Mouse (Mus musculus): Measurements from ENCODE around the gene Slc34a3. TPM values are rescaled to one million over a fixed set of nuclear protein-coding genes. Genes with fewer than 3 reads are reported as not detected.

Slc34a3 gene
- not detected in 2 replicates for polyA plus RNA-seq (2015; fragmentation: Nextera tagmentation; extraction: Ambion mirVana)

DNA sequence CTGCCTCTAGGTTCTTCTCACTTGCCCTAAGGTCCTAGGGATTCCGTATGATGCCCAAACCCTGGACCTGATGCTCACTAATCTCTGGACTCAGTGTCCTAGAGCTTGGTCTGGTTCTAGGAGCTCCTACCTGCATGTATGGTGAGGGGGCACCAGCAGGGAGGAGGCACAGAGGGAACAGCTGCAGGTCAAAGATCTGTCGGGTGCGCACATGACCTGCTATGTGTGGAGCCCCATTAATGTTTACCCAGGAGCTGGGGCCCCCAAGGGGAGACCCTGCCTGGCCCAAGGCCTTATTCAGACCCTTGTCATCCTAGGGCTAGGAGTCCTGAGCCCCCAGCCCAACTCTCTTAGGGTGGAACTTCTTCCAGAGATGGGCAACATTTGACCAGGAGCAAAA lies at the start of gene Slc34a3:
Slc34a3 (minus strand) TSS at position 315 of the 400 bp plus-strand sequence.
- H3K27me3 ChIP-seq, result peaks cover 27% of the 10 kb centered on the region
- no peak for ATAC-seq
- no peak within 1 kb of the TSS for H3K27ac ChIP-seq
- no peak within 1 kb of the TSS; the same call in 1 of the 2 replicates for H3K9ac ChIP-seq (replicated peaks)
- H3K9me3 ChIP-seq, result no peaks in the 10 kb centered on the region
- H3K4me2 ChIP-seq (replicated peaks), result no peak within 1 kb of the TSS
- H3K36me3 ChIP-seq, result no peaks in the 10 kb centered on the region
- WGBS, result 86% methylated on average over 3 of the region's 3 CpGs
- no peak within 1 kb of the TSS for H3K4me3 ChIP-seq (replicated peaks)
- H3K4me1 ChIP-seq (replicated peaks), result peaks cover under 1% of the 10 kb centered on the region; the same call in 1 of the 2 replicates

DNA sequence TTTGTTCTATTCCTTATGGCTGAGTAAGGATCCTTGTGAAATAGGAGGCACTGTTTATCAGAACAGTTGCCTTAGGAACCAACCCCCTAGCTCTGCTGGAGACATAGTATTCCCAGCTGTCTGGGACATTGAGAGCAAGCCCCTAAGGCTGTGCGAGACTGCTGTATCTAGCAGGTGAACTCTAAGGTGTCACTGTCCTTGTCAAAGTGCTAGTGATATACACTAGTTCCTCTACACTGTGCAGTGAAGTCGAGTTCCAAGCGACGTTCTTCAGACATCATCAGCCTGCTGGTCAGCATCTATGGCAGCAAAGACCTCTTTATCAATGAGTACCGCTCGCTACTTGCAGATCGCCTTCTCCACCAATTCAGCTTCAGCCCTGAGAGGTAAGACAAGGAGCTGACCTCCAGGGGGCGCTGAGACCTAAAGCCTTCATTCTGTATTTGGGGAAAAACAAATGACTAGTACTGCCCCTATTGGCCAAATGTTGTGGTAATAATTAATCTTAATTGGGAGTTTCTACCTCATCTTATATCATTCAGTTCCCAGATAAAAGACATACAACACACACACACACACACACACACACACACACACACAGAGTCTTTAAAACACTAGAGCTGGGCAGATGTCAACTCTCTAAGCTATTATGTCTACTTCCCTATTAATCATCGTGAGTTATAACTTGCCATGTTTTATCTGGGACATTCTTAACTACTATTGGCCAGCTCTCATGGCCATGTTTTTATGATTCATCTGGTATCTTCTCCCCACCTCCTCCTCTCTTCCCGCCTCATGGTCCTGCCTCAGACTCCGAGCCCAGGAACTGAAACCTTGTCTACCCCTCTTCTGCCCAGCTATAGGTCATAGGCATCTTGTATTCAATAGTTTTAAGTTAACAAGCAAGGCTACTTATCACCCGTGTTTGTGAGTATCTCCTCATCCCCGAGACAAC lies 45.0 kb upstream of the Slc34a3 start:
- peak; percentile 66; the same call in 1 of the 2 replicates for ATAC-seq
- 60% methylated on average over 13 of the region's 13 CpGs for WGBS
- peaks cover 95% of the 10 kb centered on the region for H3K36me3 ChIP-seq

DNA sequence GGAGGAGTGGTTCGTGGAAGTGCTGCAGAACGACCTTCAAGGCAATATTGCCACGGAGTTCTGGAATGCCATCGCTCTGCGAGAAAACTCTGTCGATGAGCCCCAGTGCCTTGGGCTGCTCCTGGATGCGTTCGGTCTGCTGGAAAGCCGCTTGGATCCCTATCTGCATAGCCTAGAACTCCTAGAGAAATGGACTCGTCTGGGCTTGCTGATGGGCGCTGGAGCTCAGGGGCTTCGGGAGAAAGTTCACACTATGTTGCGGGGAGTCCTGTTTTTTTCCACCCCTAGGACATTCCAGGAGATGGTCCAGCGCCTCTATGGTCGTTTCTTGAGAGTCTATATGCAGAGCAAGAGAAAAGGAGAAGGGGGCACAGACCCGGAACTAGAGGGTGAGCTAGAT lies 38.8 kb upstream of the Slc34a3 start:
- Histone ChIP-seq H3K27me3 (no peaks in the 10 kb centered on the region), H3K4me2 (replicated peaks) (peak overlapping the region; percentile 99), H3K4me3 (replicated peaks) (peak overlapping the region; percentile 98), H3K27ac (0 out of 2 replicates have a peak overlapping the region, but pooled peaks have one; percentile 56), H3K9me3 (no peaks in the 10 kb centered on the region), H3K36me3 (peaks cover 77% of the 10 kb centered on the region), H3K4me1 (replicated peaks) (peaks cover 44% of the 10 kb centered on the region), H3K9ac (replicated peaks) (peak overlapping the region; percentile 89)
- 0 out of 2 replicates have a peak, but pooled peaks have one; percentile 1 for ATAC-seq
- WGBS, result 39% methylated on average over 16 of the region's 16 CpGs

More for the DNA sequence above, 45.0 kb upstream of the Slc34a3 start:
- Histone ChIP-seq H3K4me1 (replicated peaks) (peaks cover 11% of the 10 kb centered on the region), H3K4me2 (replicated peaks) (no peak overlapping the region), H3K27me3 (no peaks in the 10 kb centered on the region), H3K9me3 (no peaks in the 10 kb centered on the region), H3K4me3 (replicated peaks) (no peak overlapping the region), H3K27ac (no peak overlapping the region), H3K9ac (replicated peaks) (no peak overlapping the region)

DNA sequence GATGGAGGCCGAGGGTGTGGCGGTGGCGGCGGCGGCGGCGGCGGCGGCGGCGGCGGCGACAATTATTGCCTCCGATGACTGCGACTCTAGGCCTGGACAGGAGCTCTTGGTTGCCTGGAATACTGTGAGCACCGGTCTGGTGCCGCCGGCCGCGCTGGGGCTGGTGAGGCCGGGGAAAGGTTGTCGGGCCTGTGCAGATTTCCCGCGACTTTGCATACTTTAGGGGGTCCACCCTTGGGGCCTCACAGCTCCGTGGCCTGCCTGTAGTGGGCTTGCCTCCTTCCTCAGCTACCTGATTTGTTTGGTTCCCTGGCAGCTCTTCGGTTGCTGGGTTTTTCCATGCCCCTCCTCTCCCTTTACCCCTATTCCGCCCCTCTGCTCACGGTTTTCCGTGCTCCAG lies 38.4 kb upstream of the Slc34a3 start:
- peak overlapping the region; percentile 98 for H3K4me3 ChIP-seq (replicated peaks)
- under 1% methylated on average over 29 of the region's 29 CpGs for WGBS
- peak overlapping the region; percentile 56; the same call in 1 of the 2 replicates for H3K27ac ChIP-seq
- no peaks in the 10 kb centered on the region for H3K9me3 ChIP-seq
- ATAC-seq, result peak; percentile 80
- peaks cover 74% of the 10 kb centered on the region for H3K36me3 ChIP-seq
- peak overlapping the region; percentile 89 for H3K9ac ChIP-seq (replicated peaks)
- H3K4me1 ChIP-seq (replicated peaks), result peaks cover 49% of the 10 kb centered on the region
- peak overlapping the region; percentile 99 for H3K4me2 ChIP-seq (replicated peaks)
- no peaks in the 10 kb centered on the region for H3K27me3 ChIP-seq

DNA sequence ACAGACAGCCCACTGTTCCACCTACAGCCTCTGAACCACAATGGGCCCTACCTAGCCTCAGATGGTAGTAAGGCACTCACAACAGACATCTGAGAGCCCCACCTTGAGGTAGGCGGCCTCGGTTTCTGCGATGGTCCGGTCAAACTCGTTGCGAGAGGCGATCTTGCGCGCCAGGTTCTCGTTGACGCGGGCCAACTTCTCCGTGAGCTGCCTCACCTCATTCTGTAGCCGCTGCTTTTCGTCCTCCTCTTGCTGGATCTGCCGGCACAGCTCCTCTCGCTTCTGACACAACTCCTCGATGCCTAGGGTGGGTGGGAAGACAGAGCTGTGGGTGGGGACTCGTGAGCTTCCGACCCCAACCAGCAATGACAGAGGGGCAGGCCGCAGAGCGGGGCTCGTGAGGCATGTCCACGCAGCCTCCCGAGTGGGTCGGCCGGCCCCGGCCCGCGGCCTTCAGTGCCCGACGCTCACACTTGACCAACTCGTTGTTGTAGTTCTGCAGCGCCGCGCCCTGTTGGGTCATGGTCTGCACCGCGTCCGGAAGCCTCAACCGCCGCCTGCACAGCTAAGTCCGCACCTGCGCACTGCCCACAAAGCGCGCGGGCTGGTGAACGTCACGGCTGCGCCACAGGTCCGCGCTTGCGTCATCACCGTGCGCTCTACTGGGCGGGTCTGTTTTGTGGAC lies 37.8 kb upstream of the Slc34a3 start, which contains the start of the genes Ssna1 and Anapc2:
Ssna1 (minus strand) TSS at position 612 of the 685 bp plus-strand sequence.
Anapc2 (plus strand) TSS at position 652 of the 685 bp plus-strand sequence.
- peaks cover 54% of the 10 kb centered on the region for H3K4me1 ChIP-seq (replicated peaks)
- H3K36me3 ChIP-seq, result peaks cover 69% of the 10 kb centered on the region
- H3K4me2 ChIP-seq (replicated peaks), result peak within 1 kb of the TSS; percentile 99
- no peaks in the 10 kb centered on the region for H3K27me3 ChIP-seq
- peak within 1 kb of the TSS; percentile 77 for H3K27ac ChIP-seq
- WGBS, result under 1% methylated on average over 55 of the region's 55 CpGs
- ATAC-seq, result peak; percentile 96
- H3K4me3 ChIP-seq (replicated peaks), result peak within 1 kb of the TSS; percentile 98
- H3K9ac ChIP-seq (replicated peaks), result peak within 1 kb of the TSS; percentile 90
- no peaks in the 10 kb centered on the region for H3K9me3 ChIP-seq

DNA sequence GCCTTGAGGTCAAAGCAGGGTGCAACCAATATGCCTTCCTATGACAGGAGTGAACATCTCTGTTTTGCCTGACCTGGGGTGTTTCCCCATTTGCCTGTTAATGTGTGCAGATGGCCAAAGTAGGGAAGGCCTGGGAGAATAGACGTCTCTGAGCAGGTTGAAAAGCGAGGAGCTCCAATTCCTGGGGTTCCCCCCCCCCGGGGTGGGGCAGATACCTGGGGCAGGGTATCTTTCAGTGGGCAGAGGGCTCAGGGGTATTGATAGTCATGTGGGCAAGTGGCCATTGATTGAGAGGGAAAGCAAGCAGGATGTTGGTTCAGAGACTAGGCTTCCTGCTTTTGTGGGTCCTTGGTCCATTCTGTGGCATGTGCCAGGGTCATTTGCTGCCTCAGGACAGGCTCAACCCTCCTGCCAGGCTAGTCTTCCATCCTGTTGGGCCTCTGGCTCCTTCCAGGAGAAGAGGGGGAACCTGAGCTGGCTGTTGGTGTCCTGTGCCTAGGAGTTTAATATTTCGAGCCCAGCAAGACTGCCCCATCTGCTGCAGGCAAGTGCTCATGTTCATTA lies 33.7 kb upstream of the Slc34a3 start:
- H3K36me3 ChIP-seq, result peaks cover 33% of the 10 kb centered on the region
- no peak for ATAC-seq
- H3K27me3 ChIP-seq, result peaks cover 16% of the 10 kb centered on the region
- no peak overlapping the region for H3K27ac ChIP-seq
- H3K4me1 ChIP-seq (replicated peaks), result peaks cover 70% of the 10 kb centered on the region
- 63% methylated on average over 4 of the region's 4 CpGs for WGBS
- H3K4me3 ChIP-seq (replicated peaks), result no peak overlapping the region
- H3K9me3 ChIP-seq, result no peaks in the 10 kb centered on the region
- 0 out of 2 replicates have a peak overlapping the region, but pooled peaks have one; percentile 23 for H3K9ac ChIP-seq (replicated peaks)
- peak overlapping the region; percentile 100; the same call in 1 of the 2 replicates for H3K4me2 ChIP-seq (replicated peaks)

DNA sequence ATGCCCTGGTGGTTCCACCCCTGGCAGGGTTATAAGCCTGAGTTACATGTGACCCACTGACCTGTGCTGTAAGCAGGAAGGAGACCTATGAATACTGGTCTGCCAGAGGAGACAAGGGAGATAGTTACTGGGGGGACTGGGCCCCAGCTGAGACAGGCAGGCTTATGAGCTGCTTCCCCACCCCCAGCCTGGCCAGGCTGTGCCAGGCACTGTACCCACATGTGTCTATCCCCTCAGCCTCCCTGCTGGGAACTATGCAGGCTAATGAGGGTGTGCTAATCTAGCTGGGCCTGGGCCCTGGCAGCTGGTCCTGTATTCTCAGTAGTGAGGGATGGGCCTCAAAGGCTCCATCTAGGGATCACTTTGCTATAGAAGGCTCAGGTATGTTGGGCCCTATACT lies 33.1 kb upstream of the Slc34a3 start:
- Histone ChIP-seq H3K9me3 (no peaks in the 10 kb centered on the region), H3K36me3 (peaks cover 33% of the 10 kb centered on the region), H3K27ac (peak overlapping the region; percentile 26; the same call in 1 of the 2 replicates), H3K9ac (replicated peaks) (peak overlapping the region; percentile 23; the same call in 1 of the 2 replicates), H3K4me2 (replicated peaks) (peak overlapping the region; percentile 100), H3K4me1 (replicated peaks) (peaks cover 69% of the 10 kb centered on the region), H3K4me3 (replicated peaks) (no peak overlapping the region), H3K27me3 (peaks cover 16% of the 10 kb centered on the region)
- ATAC-seq, result no peak

DNA sequence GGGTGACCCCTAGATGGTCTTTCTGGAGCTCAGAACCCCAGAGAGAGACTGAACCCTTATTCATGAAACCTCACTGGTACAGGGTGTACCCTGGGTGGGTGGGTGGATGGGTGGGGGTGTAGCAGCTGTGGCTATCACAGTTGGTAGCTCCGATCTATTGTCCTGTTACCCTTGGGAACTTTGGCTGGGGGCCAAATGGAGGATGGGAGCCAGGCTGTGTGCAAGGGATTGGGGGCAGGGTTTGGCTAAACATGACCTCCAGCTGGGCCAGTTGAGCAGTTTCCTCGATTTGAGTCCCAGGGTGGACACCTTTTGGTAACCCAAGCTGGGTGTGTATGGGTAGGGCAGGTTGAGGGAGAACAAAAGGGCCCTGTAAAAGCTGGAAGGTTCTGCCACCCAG lies 32.6 kb upstream of the Slc34a3 start:
- H3K9ac ChIP-seq (replicated peaks), result peak overlapping the region; percentile 23; the same call in 1 of the 2 replicates
- no peak for ATAC-seq
- H3K4me3 ChIP-seq (replicated peaks), result no peak overlapping the region
- H3K4me1 ChIP-seq (replicated peaks), result peaks cover 72% of the 10 kb centered on the region
- peaks cover 16% of the 10 kb centered on the region for H3K27me3 ChIP-seq
- H3K9me3 ChIP-seq, result no peaks in the 10 kb centered on the region
- 46% methylated on average over 2 of the region's 2 CpGs for WGBS
- peak overlapping the region; percentile 100 for H3K4me2 ChIP-seq (replicated peaks)
- H3K36me3 ChIP-seq, result peaks cover 33% of the 10 kb centered on the region
- H3K27ac ChIP-seq, result peak overlapping the region; percentile 26; the same call in 1 of the 2 replicates

DNA sequence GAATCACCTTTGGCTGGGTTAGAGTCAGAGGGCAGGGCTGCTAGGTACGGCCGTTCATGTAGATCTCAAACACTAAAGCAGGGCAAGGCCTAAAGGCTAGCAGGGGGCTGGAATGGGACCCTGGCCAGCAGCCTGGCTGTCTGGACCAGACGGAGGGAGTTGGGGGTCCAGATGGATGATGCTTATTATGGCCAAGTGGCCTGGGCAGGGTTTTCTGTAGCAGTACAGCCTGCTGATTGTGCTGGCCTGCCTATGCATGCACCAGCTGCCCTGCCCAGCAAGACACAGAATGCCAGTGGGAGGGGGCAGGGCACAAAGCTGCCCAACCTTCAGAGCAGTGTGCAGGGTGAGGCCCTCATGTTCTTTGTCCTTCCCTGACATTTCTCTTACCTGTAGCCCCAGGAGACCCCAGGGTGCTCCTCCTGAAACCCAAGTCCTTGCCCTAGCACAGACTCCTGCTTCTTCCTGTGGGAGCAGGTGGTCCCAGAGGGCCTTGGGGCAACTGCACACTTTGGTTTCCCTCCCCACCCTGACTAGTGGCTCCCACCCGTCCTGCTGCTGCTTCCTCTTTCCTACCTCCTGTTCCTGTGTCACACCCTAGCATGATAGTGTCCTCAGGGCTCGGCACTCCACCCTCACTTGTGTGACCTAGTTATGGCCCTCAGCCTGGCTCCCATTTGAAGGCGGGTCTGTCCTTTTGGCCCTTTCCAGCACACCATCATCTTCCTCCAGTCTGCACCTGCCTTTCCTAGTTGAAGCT lies 31.9 kb upstream of the Slc34a3 start:
- peak overlapping the region; percentile 55 for H3K9ac ChIP-seq (replicated peaks)
- peaks cover 16% of the 10 kb centered on the region for H3K27me3 ChIP-seq
- peaks cover 66% of the 10 kb centered on the region for H3K4me1 ChIP-seq (replicated peaks)
- 0 out of 2 replicates have a peak overlapping the region, but pooled peaks have one; percentile 0 for H3K4me3 ChIP-seq (replicated peaks)
- peaks cover 31% of the 10 kb centered on the region for H3K36me3 ChIP-seq
- H3K9me3 ChIP-seq, result no peaks in the 10 kb centered on the region
- H3K27ac ChIP-seq, result no peak overlapping the region
- H3K4me2 ChIP-seq (replicated peaks), result peak overlapping the region; percentile 100
- 71% methylated on average over 6 of the region's 6 CpGs for WGBS
- ATAC-seq, result no peak

DNA sequence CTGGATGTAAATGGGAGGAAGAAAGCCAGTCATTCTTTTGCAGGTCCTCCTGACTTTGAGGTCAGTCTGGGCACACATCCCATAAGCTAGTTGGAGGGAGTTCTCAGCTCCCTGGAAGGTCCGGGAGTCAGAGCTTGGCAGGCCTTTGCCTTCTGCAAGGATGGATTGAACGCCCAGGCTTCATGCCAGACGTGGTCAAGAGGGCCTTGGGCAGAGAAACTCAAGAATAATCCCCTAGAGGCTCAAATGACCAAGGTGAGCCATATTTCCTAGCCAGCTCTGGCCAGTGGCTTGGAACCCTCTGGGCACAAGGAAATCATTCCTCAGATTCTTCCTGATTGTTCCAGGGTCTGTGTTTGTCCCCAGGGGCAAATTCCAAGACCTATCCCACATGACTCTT lies 30.7 kb upstream of the Slc34a3 start:
- Histone ChIP-seq H3K27me3 (peaks cover 16% of the 10 kb centered on the region), H3K9ac (replicated peaks) (peak overlapping the region; percentile 80; the same call in 1 of the 2 replicates), H3K27ac (no peak overlapping the region), H3K36me3 (peaks cover 20% of the 10 kb centered on the region), H3K9me3 (no peaks in the 10 kb centered on the region), H3K4me1 (replicated peaks) (peaks cover 55% of the 10 kb centered on the region), H3K4me3 (replicated peaks) (no peak overlapping the region), H3K4me2 (replicated peaks) (peak overlapping the region; percentile 100)
- WGBS, result 86% methylated on average over 3 of the region's 3 CpGs
- ATAC-seq, result no peak

DNA sequence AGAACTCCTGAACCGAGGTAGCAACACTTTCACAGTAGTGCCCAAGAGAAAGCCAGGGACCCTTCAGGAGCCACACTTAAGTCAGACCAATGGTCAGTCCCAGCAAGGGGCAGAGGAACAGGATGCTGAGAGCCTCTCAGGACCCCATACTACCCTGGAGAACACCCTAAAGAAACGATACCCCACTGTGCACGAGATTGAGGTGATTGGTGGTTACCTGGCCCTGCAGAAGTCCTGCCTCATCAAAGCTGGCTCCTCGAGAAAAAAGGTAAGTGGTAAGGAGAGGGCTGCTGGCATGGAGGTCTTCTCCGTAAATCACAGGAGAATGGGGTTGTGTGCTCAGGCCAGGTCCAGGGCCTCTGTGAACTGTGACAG lies 30.1 kb upstream of the Slc34a3 start:
- peak overlapping the region; percentile 80 for H3K9ac ChIP-seq (replicated peaks)

More for the DNA sequence above, 30.1 kb upstream of the Slc34a3 start:
- 76% methylated on average over 5 of the region's 5 CpGs for WGBS
- Histone ChIP-seq H3K36me3 (peaks cover 14% of the 10 kb centered on the region), H3K4me3 (replicated peaks) (peak overlapping the region; percentile 80), H3K9me3 (no peaks in the 10 kb centered on the region), H3K4me2 (replicated peaks) (peak overlapping the region; percentile 100), H3K27me3 (peaks cover 16% of the 10 kb centered on the region), H3K27ac (no peak overlapping the region), H3K4me1 (replicated peaks) (peaks cover 55% of the 10 kb centered on the region)
- ATAC-seq, result no peak

Measured in midbrain, embryonic 13.5 days (tissue).